8 mouse cellular contexts compared by ENCODE assay signal in the genomic region with DNA sequence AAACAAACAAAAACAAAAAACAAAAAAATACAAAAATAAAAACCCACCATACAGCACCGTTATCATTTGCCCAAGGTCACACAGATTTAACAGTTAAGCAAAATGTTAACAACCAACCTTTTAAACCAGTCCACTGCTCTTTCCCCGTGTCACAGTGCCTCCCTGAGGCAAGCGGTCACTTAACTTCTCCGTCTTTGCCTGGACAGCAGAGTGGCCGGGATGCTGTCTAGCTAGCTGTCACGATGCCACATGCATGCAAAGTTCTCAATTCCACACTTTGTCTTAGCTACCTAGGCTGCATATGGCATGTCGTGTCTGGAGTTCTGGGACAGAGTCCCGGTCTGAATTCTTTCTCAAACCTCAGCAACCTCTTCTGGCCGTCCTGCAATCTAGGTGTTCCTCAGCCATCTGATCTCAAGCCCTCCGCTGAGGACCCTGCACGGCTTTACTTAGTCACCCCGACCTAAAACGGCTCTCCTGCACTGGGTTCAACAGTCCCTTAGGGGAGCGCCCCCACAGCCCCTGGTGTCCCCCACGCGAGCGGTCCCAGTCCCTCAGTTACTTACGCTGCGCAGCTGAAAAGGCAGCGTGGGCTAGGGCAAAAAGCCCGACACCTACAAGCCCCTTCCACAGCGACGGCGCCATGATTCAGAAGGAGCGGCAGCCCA. TPM values are rescaled to one million over a fixed set of nuclear protein-coding genes. Genes with fewer than 3 reads are reported as not detected.
DNase-seq lines count a peak whose midpoint lies in the region; ATAC-seq and TF ChIP-seq lines count a peak whose summit lies in the region.

No protein-coding gene starts in this region.

- peak; percentile 31 for ATAC-seq in heart, postnatal 0 days (ENCODE audit: insufficient read depth, low read depth)
- ATAC-seq in limb, embryonic 11.5 days (ENCODE audit: insufficient number of reproducible peaks, low FRiP score, low TSS enrichment, low read depth), result peak; percentile 52; the same call in 1 of the 2 replicates
- ATAC-seq in megakaryocyte-erythroid progenitor cell, adult 5-6 weeks (replicated peaks; ENCODE audit: low FRiP score, low TSS enrichment, poor library complexity, severe bottlenecking), result peak; percentile 40

- TF ChIP-seq CTCF in cortical plate, adult 2 months (IDR thresholded peaks at IDR 0.05; ENCODE audit: extremely low read depth, insufficient read depth, low read length), result no peak
- TF ChIP-seq CTCF in heart, postnatal 0 days (IDR thresholded peaks at IDR 0.05; ENCODE audit: low read depth), result peak; percentile 29; the same call in 1 of the 2 replicates

- peak overlapping the region; percentile 78 for H3K9ac ChIP-seq in heart, postnatal 0 days (replicated peaks; ENCODE audit: low read depth, low read length)
- peak overlapping the region; percentile 85 for H3K9ac ChIP-seq in limb, embryonic 11.5 days (ENCODE audit: low read length)

- H3K9me3 ChIP-seq in heart, postnatal 0 days (replicated peaks; ENCODE audit: control insufficient read depth, low read length), result no peaks in the 10 kb centered on the region
- no peaks in the 10 kb centered on the region for H3K9me3 ChIP-seq in limb, embryonic 11.5 days (ENCODE audit: control insufficient read depth, low read length)

- H3K4me3 ChIP-seq in cortical plate, adult 2 months (ENCODE audit: insufficient read depth, low read length), result peak overlapping the region; percentile 85
- H3K4me3 ChIP-seq in heart, postnatal 0 days (ENCODE audit: low read depth, low read length), result peak overlapping the region; percentile 82
- peak overlapping the region; percentile 65 for H3K4me3 ChIP-seq in limb, embryonic 11.5 days (ENCODE audit: low read depth, low read length)

- H3K27ac ChIP-seq in cortical plate, adult 2 months (ENCODE audit: insufficient read depth, low read length), result no peak overlapping the region
- peak overlapping the region; percentile 86 for H3K27ac ChIP-seq in heart, postnatal 0 days (ENCODE audit: low read depth)
- H3K27ac ChIP-seq in limb, embryonic 11.5 days (replicated peaks; ENCODE audit: low read depth, low read length), result no peak overlapping the region

- no peaks in the 10 kb centered on the region for H3K4me1 ChIP-seq in cortical plate, adult 2 months (ENCODE audit: control insufficient read depth, insufficient read depth, low read length)
- H3K4me1 ChIP-seq in heart, postnatal 0 days (ENCODE audit: control insufficient read depth, insufficient read depth), result no peaks in the 10 kb centered on the region
- no peaks in the 10 kb centered on the region for H3K4me1 ChIP-seq in limb, embryonic 11.5 days (ENCODE audit: control insufficient read depth, insufficient read depth, low read length)

- H3K36me3 ChIP-seq in heart, postnatal 0 days (replicated peaks; ENCODE audit: control insufficient read depth, insufficient read depth, low read length), result no peaks in the 10 kb centered on the region
- no peaks in the 10 kb centered on the region for H3K36me3 ChIP-seq in limb, embryonic 11.5 days (ENCODE audit: control insufficient read depth, insufficient read depth, low read length)

- DNase-seq in right cerebral cortex, postnatal 25 days, result peak; percentile 20
- no peak for DNase-seq in right cerebral cortex, adult 18-20 months
- no peak for DNase-seq in heart, postnatal 0 days (ENCODE audit: low spot score)
- no peak for DNase-seq in limb, embryonic 11.5 days (ENCODE audit: low spot score)
- DNase-seq in urinary bladder, postnatal 25 days (ENCODE audit: low spot score), result no peak
- no peak for DNase-seq in layer of hippocampus, adult 11-12 months (ENCODE audit: low spot score)

- no peak for TF ChIP-seq POLR2A in cortical plate, adult 2 months (IDR thresholded peaks at IDR 0.05; ENCODE audit: extremely low read depth, insufficient read depth, low read length)

- no peaks in the 10 kb centered on the region for H3K27me3 ChIP-seq in heart, postnatal 0 days (ENCODE audit: control insufficient read depth, insufficient read depth, low read length)
- H3K27me3 ChIP-seq in limb, embryonic 11.5 days (ENCODE audit: control insufficient read depth, insufficient read depth, low read length), result no peaks in the 10 kb centered on the region

- peak overlapping the region; percentile 68 for H3K4me2 ChIP-seq in heart, postnatal 0 days (ENCODE audit: low read depth, low read length)
- peak overlapping the region; percentile 42 for H3K4me2 ChIP-seq in limb, embryonic 11.5 days (ENCODE audit: low read depth, severe bottlenecking)

- TF ChIP-seq EP300 in heart, postnatal 0 days (IDR thresholded peaks at IDR 0.05; ENCODE audit: low read depth), result no peak

- 17% methylated on average over 25 of the region's 25 CpGs for WGBS in heart, postnatal 0 days
- 12% methylated on average over 25 of the region's 25 CpGs for WGBS in limb, embryonic 11.5 days

RNA-seq across cellular contexts. Expression of gene Mmgt1, which starts 0.5 kb away (rescaled TPM):
- polyA plus RNA-seq in cortical plate, adult 2 months (2012; rRNA removed), result 21.1 and 22.5 TPM in 2 replicates
- 28.7 and 33.4 TPM in 2 replicates for total RNA-seq in heart, postnatal 0 days (2014; rRNA removed; ENCODE audit: low replicate concordance)
- polyA plus RNA-seq in heart, postnatal 0 days (2015; fragmentation: Nextera tagmentation; extraction: Ambion mirVana), result 15.3 and 16.2 TPM in 2 replicates
- polyA plus RNA-seq in limb, embryonic 11.5 days (2014; fragmentation: Nextera tagmentation; extraction: Ambion mirVana), result 34.5 and 41.4 TPM in 2 replicates
- total RNA-seq in megakaryocyte-erythroid progenitor cell, adult 5-6 weeks (2014; fragmentation: Nextera tagmentation), result 18.4 and 24.0 TPM in 2 replicates
- total RNA-seq in megakaryocyte-erythroid progenitor cell, adult 5-6 weeks (2017), result 17.1 and 26.8 TPM in 2 replicates

RNA-seq across cellular contexts. Expression of gene Slc9a6, which starts 12.2 kb away (rescaled TPM):
- polyA plus RNA-seq in cortical plate, adult 2 months (2012; rRNA removed), result 76.9 and 78.0 TPM in 2 replicates
- total RNA-seq in heart, postnatal 0 days (2014; rRNA removed; ENCODE audit: low replicate concordance), result 10.7 and 15.4 TPM in 2 replicates
- polyA plus RNA-seq in heart, postnatal 0 days (2015; fragmentation: Nextera tagmentation; extraction: Ambion mirVana), result 5.2 and 6.4 TPM in 2 replicates
- 6.6 and 7.8 TPM in 2 replicates for polyA plus RNA-seq in limb, embryonic 11.5 days (2014; fragmentation: Nextera tagmentation; extraction: Ambion mirVana)
- total RNA-seq in megakaryocyte-erythroid progenitor cell, adult 5-6 weeks (2014; fragmentation: Nextera tagmentation), result 2.9 and 5.0 TPM in 2 replicates
- 6.5 and 12.9 TPM in 2 replicates for total RNA-seq in megakaryocyte-erythroid progenitor cell, adult 5-6 weeks (2017)

RNA-seq across cellular contexts. Expression of gene Gm648, which starts 47.9 kb away (rescaled TPM):
- not detected in 2 replicates for polyA plus RNA-seq in cortical plate, adult 2 months (2012; rRNA removed)
- total RNA-seq in heart, postnatal 0 days (2014; rRNA removed; ENCODE audit: low replicate concordance), result not detected in 2 replicates
- not detected in 2 replicates for polyA plus RNA-seq in heart, postnatal 0 days (2015; fragmentation: Nextera tagmentation; extraction: Ambion mirVana)
- not detected in 2 replicates for polyA plus RNA-seq in limb, embryonic 11.5 days (2014; fragmentation: Nextera tagmentation; extraction: Ambion mirVana)
- not detected in 2 replicates for total RNA-seq in megakaryocyte-erythroid progenitor cell, adult 5-6 weeks (2014; fragmentation: Nextera tagmentation)
- not detected in 2 replicates for total RNA-seq in megakaryocyte-erythroid progenitor cell, adult 5-6 weeks (2017)
